Mouse (Mus musculus) lung, postnatal 0 days (tissue): ENCODE data around the gene Epc2.

ENCODE experiments used
- CTCF ChIP-seq: IDR thresholded peaks from 2 replicates; pipeline ENCODE4 v1.5.1; 2016; ENCODE audit warnings: antibody characterized with exemption, mild to moderate bottlenecking
- EP300 ChIP-seq: IDR thresholded peaks from 2 replicates; pipeline ENCODE4 v1.6.1; 2016; ENCODE audit warnings: antibody characterized with exemption, mild to moderate bottlenecking, control low read depth

DNA sequence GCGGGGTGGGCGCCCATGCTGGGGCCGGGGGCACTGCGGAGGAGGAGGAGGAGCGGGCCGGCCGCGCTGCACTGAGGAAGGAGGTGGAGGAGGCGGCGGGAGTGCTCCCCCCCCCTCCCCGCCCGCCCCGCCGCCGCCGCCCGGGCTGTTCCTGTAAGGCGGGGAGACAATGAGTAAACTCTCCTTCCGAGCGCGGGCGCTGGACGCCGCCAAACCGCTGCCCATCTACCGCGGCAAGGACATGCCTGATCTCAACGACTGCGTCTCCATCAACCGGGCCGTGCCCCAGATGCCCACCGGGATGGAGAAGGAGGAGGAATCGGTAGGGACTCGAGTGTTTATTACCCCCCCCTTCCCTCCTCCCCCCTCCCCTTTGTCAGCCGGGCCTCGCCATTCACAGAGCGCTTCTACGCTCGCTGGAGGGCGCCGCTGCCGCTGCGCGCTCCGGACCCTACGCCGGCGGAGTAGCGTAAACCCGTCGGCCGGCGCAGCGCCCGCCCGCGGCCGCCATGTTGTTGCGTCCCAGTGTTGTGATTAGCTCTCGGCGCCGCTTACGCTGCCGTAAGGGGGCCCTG is 438 bp downstream of the Epc2 start:
- TF ChIP-seq EP300 (no peak), CTCF (peak; percentile 61)
